Mouse (Mus musculus): ENCODE measurements at regions not wholly inside any gene's neighbourhood (a gene's known extent, or its start where the extent isn't known, plus 50 kb on each side); places are given as distances from the start of the nearest gene placed in this dataset.

GRCm38 (mm10) chrX:161487691-161488090 is 200.4 kb downstream of the Gm15262 start:
- no peak for DNase-seq (ENCODE audit: low spot score)
- no peak overlapping the region for H3K4me3 ChIP-seq
- H3K9me3 ChIP-seq: no peaks in the 10 kb centered on the region
- H3K27ac ChIP-seq: no peak overlapping the region
- no peaks in the 10 kb centered on the region for H3K36me3 ChIP-seq
- no peaks in the 10 kb centered on the region for H3K4me1 ChIP-seq (replicated peaks)
- H3K27me3 ChIP-seq (ENCODE audit: insufficient read depth, poor library complexity, severe bottlenecking): peaks cover 47% of the 10 kb centered on the region
- 76% methylated on average over 3 of the region's 3 CpGs for WGBS

GRCm38 (mm10) chrX:161511341-161511740 is 205.5 kb upstream of the Rai2 start:
- Histone ChIP-seq H3K4me3 (no peak overlapping the region), H3K9me3 (no peaks in the 10 kb centered on the region), H3K4me1 (replicated peaks) (no peaks in the 10 kb centered on the region), H3K27ac (no peak overlapping the region), H3K36me3 (no peaks in the 10 kb centered on the region), H3K27me3 (ENCODE audit: insufficient read depth, poor library complexity, severe bottlenecking) (peaks cover 90% of the 10 kb centered on the region)
- DNase-seq (ENCODE audit: low spot score): no peak
- 82% methylated on average over 1 of the region's 1 CpGs for WGBS

GRCm38 (mm10) chrX:161523432-161524256 is 193.2 kb upstream of the Rai2 start:
- no peaks in the 10 kb centered on the region for H3K9me3 ChIP-seq
- DNase-seq (ENCODE audit: low spot score): no peak
- no peaks in the 10 kb centered on the region for H3K4me1 ChIP-seq (replicated peaks)
- 79% methylated on average over 3 of the region's 3 CpGs for WGBS
- no peak overlapping the region for H3K4me3 ChIP-seq
- H3K27me3 ChIP-seq (ENCODE audit: insufficient read depth, poor library complexity, severe bottlenecking): peaks cover 75% of the 10 kb centered on the region
- no peaks in the 10 kb centered on the region for H3K36me3 ChIP-seq
- H3K27ac ChIP-seq: no peak overlapping the region

- Histone ChIP-seq H3K36me3 (no peaks in the 10 kb centered on the region), H3K27ac (no peak overlapping the region), H3K27me3 (ENCODE audit: insufficient read depth, poor library complexity, severe bottlenecking) (peaks cover 74% of the 10 kb centered on the region), H3K9me3 (no peaks in the 10 kb centered on the region), H3K4me3 (no peak overlapping the region), H3K4me1 (replicated peaks) (no peaks in the 10 kb centered on the region)
- WGBS: 79% methylated on average over 3 of the region's 3 CpGs
- DNase-seq (ENCODE audit: low spot score): no peak
Observed at GRCm38 (mm10) chrX:161524257-161524646, 192.6 kb upstream of the Rai2 start.

- Histone ChIP-seq H3K27ac (no peak overlapping the region), H3K4me1 (replicated peaks) (no peaks in the 10 kb centered on the region), H3K27me3 (ENCODE audit: insufficient read depth, poor library complexity, severe bottlenecking) (peaks cover 21% of the 10 kb centered on the region), H3K36me3 (no peaks in the 10 kb centered on the region), H3K9me3 (no peaks in the 10 kb centered on the region), H3K4me3 (no peak overlapping the region)
- DNase-seq (ENCODE audit: low spot score): no peak
Observed at GRCm38 (mm10) chrX:161537290-161537689, 179.6 kb upstream of the Rai2 start.

GRCm38 (mm10) chrX:161556896-161557295 is 160.0 kb upstream of the Rai2 start:
- Histone ChIP-seq H3K27ac (no peak overlapping the region), H3K4me1 (replicated peaks) (no peaks in the 10 kb centered on the region), H3K4me3 (no peak overlapping the region), H3K9me3 (no peaks in the 10 kb centered on the region), H3K36me3 (no peaks in the 10 kb centered on the region), H3K27me3 (ENCODE audit: insufficient read depth, poor library complexity, severe bottlenecking) (peaks cover 18% of the 10 kb centered on the region)
- no peak for DNase-seq (ENCODE audit: low spot score)
- 67% methylated on average over 5 of the region's 5 CpGs for WGBS

GRCm38 (mm10) chrX:161558511-161558910 is 158.4 kb upstream of the Rai2 start:
- no peaks in the 10 kb centered on the region for H3K36me3 ChIP-seq
- H3K27ac ChIP-seq: no peak overlapping the region
- H3K9me3 ChIP-seq: no peaks in the 10 kb centered on the region
- H3K4me1 ChIP-seq (replicated peaks): no peaks in the 10 kb centered on the region
- no peak for DNase-seq (ENCODE audit: low spot score)
- no peak overlapping the region for H3K4me3 ChIP-seq
- peaks cover 18% of the 10 kb centered on the region for H3K27me3 ChIP-seq (ENCODE audit: insufficient read depth, poor library complexity, severe bottlenecking)

GRCm38 (mm10) chrX:161566435-161566834 is 150.4 kb upstream of the Rai2 start:
- Histone ChIP-seq H3K27ac (no peak overlapping the region), H3K27me3 (ENCODE audit: insufficient read depth, poor library complexity, severe bottlenecking) (peaks cover 49% of the 10 kb centered on the region), H3K4me1 (replicated peaks) (no peaks in the 10 kb centered on the region), H3K9me3 (no peaks in the 10 kb centered on the region), H3K36me3 (no peaks in the 10 kb centered on the region), H3K4me3 (no peak overlapping the region)
- DNase-seq (ENCODE audit: low spot score): no peak
- 54% methylated on average over 4 of the region's 4 CpGs for WGBS

- Histone ChIP-seq H3K27me3 (ENCODE audit: insufficient read depth, poor library complexity, severe bottlenecking) (peaks cover 70% of the 10 kb centered on the region), H3K36me3 (no peaks in the 10 kb centered on the region), H3K4me3 (no peak overlapping the region), H3K9me3 (no peaks in the 10 kb centered on the region), H3K4me1 (replicated peaks) (no peaks in the 10 kb centered on the region; the same call in 1 of the 2 replicates), H3K27ac (no peak overlapping the region)
- 84% methylated on average over 5 of the region's 5 CpGs for WGBS
- no peak for DNase-seq (ENCODE audit: low spot score)
Observed at GRCm38 (mm10) chrX:161582019-161582659, 134.7 kb upstream of the Rai2 start.

GRCm38 (mm10) chrX:161583872-161584271 is 133.0 kb upstream of the Rai2 start:
- no peaks in the 10 kb centered on the region; the same call in 1 of the 2 replicates for H3K4me1 ChIP-seq (replicated peaks)
- 77% methylated on average over 2 of the region's 2 CpGs for WGBS
- DNase-seq (ENCODE audit: low spot score): no peak
- H3K4me3 ChIP-seq: no peak overlapping the region
- H3K27ac ChIP-seq: no peak overlapping the region
- peaks cover 72% of the 10 kb centered on the region for H3K27me3 ChIP-seq (ENCODE audit: insufficient read depth, poor library complexity, severe bottlenecking)
- H3K36me3 ChIP-seq: no peaks in the 10 kb centered on the region
- no peaks in the 10 kb centered on the region for H3K9me3 ChIP-seq

GRCm38 (mm10) chrX:161633869-161634268 is 83.0 kb upstream of the Rai2 start:
- peaks cover 52% of the 10 kb centered on the region for H3K27me3 ChIP-seq (ENCODE audit: insufficient read depth, poor library complexity, severe bottlenecking)
- H3K4me1 ChIP-seq (replicated peaks): no peaks in the 10 kb centered on the region

GRCm38 (mm10) chrX:161634342-161634741 is 82.5 kb upstream of the Rai2 start:
- no peak overlapping the region for H3K27ac ChIP-seq
- WGBS: 82% methylated on average over 2 of the region's 2 CpGs
- no peaks in the 10 kb centered on the region for H3K4me1 ChIP-seq (replicated peaks)
- no peaks in the 10 kb centered on the region for H3K36me3 ChIP-seq
- H3K4me3 ChIP-seq: no peak overlapping the region
- peaks cover 53% of the 10 kb centered on the region for H3K27me3 ChIP-seq (ENCODE audit: insufficient read depth, poor library complexity, severe bottlenecking)
- DNase-seq (ENCODE audit: low spot score): no peak
- H3K9me3 ChIP-seq: no peaks in the 10 kb centered on the region

More at GRCm38 (mm10) chrX:161633869-161634268, 83.0 kb upstream of the Rai2 start:
- no peak overlapping the region for H3K4me3 ChIP-seq
- H3K27ac ChIP-seq: no peak overlapping the region
- H3K9me3 ChIP-seq: no peaks in the 10 kb centered on the region
- DNase-seq (ENCODE audit: low spot score): no peak
- H3K36me3 ChIP-seq: no peaks in the 10 kb centered on the region
- WGBS: 77% methylated on average over 5 of the region's 5 CpGs

GRCm38 (mm10) chrX:161635678-161636077 is 81.2 kb upstream of the Rai2 start:
- Histone ChIP-seq H3K27me3 (ENCODE audit: insufficient read depth, poor library complexity, severe bottlenecking) (peaks cover 44% of the 10 kb centered on the region), H3K4me1 (replicated peaks) (no peaks in the 10 kb centered on the region), H3K36me3 (no peaks in the 10 kb centered on the region), H3K4me3 (no peak overlapping the region), H3K9me3 (no peaks in the 10 kb centered on the region), H3K27ac (no peak overlapping the region)
- DNase-seq (ENCODE audit: low spot score): no peak
- 74% methylated on average over 9 of the region's 9 CpGs for WGBS
